Mouse (Mus musculus) cerebellum, adult 2 months (tissue): ENCODE measurements at regions not wholly inside any gene's neighbourhood (a gene's known extent, or its start where the extent isn't known, plus 50 kb on each side); places are given as distances from the start of the nearest gene placed in this dataset.

Experiments
- CTCF ChIP-seq: fragments of 200-500 bp; IDR thresholded peaks from 2 replicates; pipeline ENCODE4 v1.5.1; 2011; ENCODE audit warnings: low read depth, mild to moderate bottlenecking, control low read depth, low read length, moderate library complexity, borderline replicate concordance; ENCODE audit not compliant: insufficient read depth
- POLR2A ChIP-seq: fragments of 200-500 bp; IDR thresholded peaks from 2 replicates; pipeline ENCODE4 v1.6.1; 2011; ENCODE audit warnings: low read length, control low read depth, borderline replicate concordance; ENCODE audit not compliant: insufficient read depth

- TF ChIP-seq CTCF = no peak
- no peak for TF ChIP-seq POLR2A
These were observed 101.6 kb upstream of the Fam92a start for GRCm38 (mm10) chr4:12273369-12273768.
